Mouse (Mus musculus) lung, postnatal 0 days (tissue): ENCODE results near the gene Hrh3.

Experiments used
- CTCF ChIP-seq: IDR thresholded peaks from 2 replicates; pipeline ENCODE4 v1.5.1; 2016; ENCODE audit warnings: antibody characterized with exemption, mild to moderate bottlenecking
- EP300 ChIP-seq: IDR thresholded peaks from 2 replicates; pipeline ENCODE4 v1.6.1; 2016; ENCODE audit warnings: antibody characterized with exemption, mild to moderate bottlenecking, control low read depth

DNA sequence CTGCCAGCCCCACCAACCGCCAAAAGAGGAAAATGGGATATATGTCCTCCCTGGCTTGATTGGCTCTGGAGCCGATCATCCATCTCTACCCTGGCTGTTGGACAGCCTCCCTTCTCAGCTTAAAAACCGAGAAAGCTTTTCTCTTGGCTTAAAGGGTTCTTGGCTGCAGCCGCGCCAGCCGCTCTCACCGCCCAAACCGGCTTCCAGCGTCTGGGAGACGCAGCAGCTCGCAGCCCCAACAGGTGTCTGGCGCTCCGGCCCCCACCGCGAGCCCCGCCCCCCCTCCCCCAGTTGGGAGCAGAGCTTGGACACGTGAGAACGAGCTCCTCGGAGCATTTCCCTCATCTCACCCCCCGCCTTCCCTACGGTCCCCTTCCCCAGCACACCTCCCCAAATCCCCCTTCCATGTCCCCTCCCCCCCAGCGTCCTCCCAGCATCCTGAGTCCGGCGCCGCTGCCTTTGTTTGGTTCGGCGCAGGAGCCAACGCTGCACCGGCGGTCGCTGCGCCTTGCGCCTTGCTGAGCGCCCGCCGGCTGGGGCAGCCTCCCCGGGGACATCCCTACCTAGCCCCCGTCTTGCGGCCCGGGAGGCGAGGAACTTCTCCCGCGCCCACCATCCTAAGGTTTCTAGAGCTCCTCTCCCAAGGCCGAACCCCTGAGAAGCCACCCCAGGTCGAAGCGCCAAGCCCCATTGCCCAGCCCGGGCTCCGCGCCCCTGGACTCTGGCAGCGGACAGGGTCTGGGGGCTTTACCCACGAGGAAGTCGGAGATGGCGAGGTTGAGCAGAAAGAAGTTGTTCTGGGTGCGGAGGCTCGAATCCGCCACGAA lies 924 bp downstream of the Hrh3 start:
- no peak for TF ChIP-seq EP300
- no peak for TF ChIP-seq CTCF
